Mouse (Mus musculus) CH12.LX (cell line): Measurements from ENCODE around the gene Camkk2.

Experiments
- CTCF ChIP-seq, 2 experiments: IDR thresholded peaks in 1 of 2; conservative IDR thresholded peaks in 1 of 2; 2 replicates each; pipeline ENCODE4 v1.5.1; 2011 to 2012; ENCODE audit warnings: low read depth in 2 of 2, low read length in 2 of 2, improper control_type of control experiment in 1 of 2, inconsistent platforms in 1 of 2, mild to moderate bottlenecking in 1 of 2, moderate library complexity in 1 of 2
- E2F4 ChIP-seq: IDR thresholded peaks from 2 replicates; pipeline ENCODE4 v1.6.1; 2011; ENCODE audit warnings: low read depth, low read length, improper control_type of control experiment; ENCODE audit not compliant: insufficient replicate concordance
- EP300 ChIP-seq: IDR thresholded peaks from 2 replicates; pipeline ENCODE4 v1.6.1; 2011; ENCODE audit warnings: low read length, improper control_type of control experiment
- MAFK ChIP-seq: IDR thresholded peaks from 2 replicates; pipeline ENCODE4 v1.6.1; 2011; ENCODE audit warnings: low read length, improper control_type of control experiment; ENCODE audit not compliant: insufficient replicate concordance
- MXI1 ChIP-seq: IDR thresholded peaks from 2 replicates; pipeline ENCODE4 v1.6.1; 2011; ENCODE audit warnings: mild to moderate bottlenecking, low read depth, low read length, improper control_type of control experiment
- POLR2A ChIP-seq: IDR thresholded peaks from 2 replicates; pipeline ENCODE4 v1.6.1; 2011; ENCODE audit warnings: low read depth, mild to moderate bottlenecking, improper control_type of control experiment, low read length
- UBTF ChIP-seq: IDR thresholded peaks from 2 replicates; pipeline ENCODE4 v1.6.1; 2012; ENCODE audit warnings: low read depth, mild to moderate bottlenecking, inconsistent platforms, low read length, improper control_type of control experiment, moderate library complexity
- ZNF384 ChIP-seq: IDR thresholded peaks from 2 replicates; pipeline ENCODE4 v1.6.1; 2012; ENCODE audit warnings: low read depth, low read length, improper control_type of control experiment, inconsistent platforms

DNA sequence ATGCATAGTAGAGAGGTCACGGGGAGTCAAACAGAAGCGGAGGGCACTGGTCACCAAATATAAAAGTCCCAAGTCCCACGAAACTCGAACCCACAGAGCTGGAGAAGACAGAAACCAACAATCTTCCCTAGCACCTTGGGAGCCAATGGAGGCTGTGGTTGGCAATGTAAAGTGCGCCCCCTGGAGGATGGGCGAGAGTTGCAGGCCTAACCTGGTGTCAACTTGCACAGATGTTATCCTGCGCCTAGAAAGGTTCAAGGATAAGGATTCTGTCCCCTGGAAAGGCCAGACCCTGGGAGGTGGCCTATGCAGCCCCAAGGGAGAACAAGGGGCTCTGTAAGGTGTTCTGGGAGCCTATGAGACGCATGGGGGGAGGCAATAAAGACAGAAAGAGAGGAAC is 47.9 kb downstream of the Camkk2 start:
- TF ChIP-seq EP300 = no peak
- TF ChIP-seq ZNF384 = no peak
- no peak for TF ChIP-seq MXI1
- TF ChIP-seq CTCF (conservative IDR thresholded peaks at IDR 0.05 in 1 of 2, IDR thresholded peaks at IDR 0.05 in 1 of 2; ENCODE audit: low read depth in 2 of 2, low read length in 2 of 2) = peak; percentile 73 to 90
- no peak for TF ChIP-seq POLR2A
- no peak for TF ChIP-seq E2F4
- no peak for TF ChIP-seq MAFK
- TF ChIP-seq UBTF = no peak
